Mouse (Mus musculus): ENCODE measurements around the gene Hspa2. TPM values are rescaled to one million over a fixed set of nuclear protein-coding genes. Genes with fewer than 3 reads are reported as not detected.

The Hspa2 gene
- polyA plus RNA-seq, 1 experiment = 1.3 TPM

- Histone ChIP-seq H3K4me1 (ENCODE audit: control insufficient read depth, insufficient read depth, insufficient read length, low read length) (peaks cover 13% of the 10 kb centered on the region; the same call in 1 of the 2 replicates), H3K27ac (replicated peaks; ENCODE audit: low read depth, low read length) (peak overlapping the region; percentile 93), H3K4me3 (ENCODE audit: insufficient read depth, low read depth, low read length) (peak overlapping the region; percentile 86)
Observed at GRCm38 (mm10) chr12:76402991-76403885, 738 bp upstream of the Hspa2 start.

- peaks cover 13% of the 10 kb centered on the region; the same call in 1 of the 2 replicates for H3K4me1 ChIP-seq (ENCODE audit: control insufficient read depth, insufficient read depth, insufficient read length, low read length)
- H3K27ac ChIP-seq (replicated peaks; ENCODE audit: low read depth, low read length) = no peak overlapping the region
- peak overlapping the region; percentile 86 for H3K4me3 ChIP-seq (ENCODE audit: insufficient read depth, low read depth, low read length)
Observed at GRCm38 (mm10) chr12:76404836-76405182, 833 bp downstream of the Hspa2 start.

GRCm38 (mm10) chr12:76405183-76405970, 1.4 kb downstream of the Hspa2 start:
- Histone ChIP-seq H3K4me3 (ENCODE audit: insufficient read depth, low read depth, low read length) (peak overlapping the region; percentile 86), H3K4me1 (ENCODE audit: control insufficient read depth, insufficient read depth, insufficient read length, low read length) (peaks cover 13% of the 10 kb centered on the region; the same call in 1 of the 2 replicates), H3K27ac (replicated peaks; ENCODE audit: low read depth, low read length) (no peak overlapping the region)

GRCm38 (mm10) chr12:76405971-76406370, 2.0 kb downstream of the Hspa2 start:
- Histone ChIP-seq H3K27ac (replicated peaks; ENCODE audit: low read depth, low read length) (no peak overlapping the region), H3K4me3 (ENCODE audit: insufficient read depth, low read depth, low read length) (peak overlapping the region; percentile 86), H3K4me1 (ENCODE audit: control insufficient read depth, insufficient read depth, insufficient read length, low read length) (peaks cover 13% of the 10 kb centered on the region; the same call in 1 of the 2 replicates)

- Histone ChIP-seq H3K27ac (replicated peaks; ENCODE audit: low read depth, low read length) (no peak overlapping the region), H3K4me3 (ENCODE audit: insufficient read depth, low read depth, low read length) (no peak overlapping the region), H3K4me1 (ENCODE audit: control insufficient read depth, insufficient read depth, insufficient read length, low read length) (peaks cover 13% of the 10 kb centered on the region; the same call in 1 of the 2 replicates)
Observed at GRCm38 (mm10) chr12:76407184-76407583, 3.2 kb downstream of the Hspa2 start.

- Histone ChIP-seq H3K4me1 (ENCODE audit: control insufficient read depth, insufficient read depth, insufficient read length, low read length) (peaks cover 13% of the 10 kb centered on the region; the same call in 1 of the 2 replicates), H3K27ac (replicated peaks; ENCODE audit: low read depth, low read length) (no peak overlapping the region), H3K4me3 (ENCODE audit: insufficient read depth, low read depth, low read length) (no peak overlapping the region)
Observed at GRCm38 (mm10) chr12:76409166-76409565, 5.2 kb downstream of the Hspa2 start.

GRCm38 (mm10) chr12:76415383-76416010, 11.5 kb downstream of the Hspa2 start:
- H3K4me3 ChIP-seq (ENCODE audit: insufficient read depth, low read depth, low read length) = no peak overlapping the region
- H3K27ac ChIP-seq (replicated peaks; ENCODE audit: low read depth, low read length) = no peak overlapping the region
- peaks cover 3% of the 10 kb centered on the region; the same call in 1 of the 2 replicates for H3K4me1 ChIP-seq (ENCODE audit: control insufficient read depth, insufficient read depth, insufficient read length, low read length)

- Histone ChIP-seq H3K4me3 (ENCODE audit: insufficient read depth, low read depth, low read length) (peak within 1 kb of the TSS; percentile 41), H3K4me1 (ENCODE audit: control insufficient read depth, insufficient read depth, insufficient read length, low read length) (peaks cover 3% of the 10 kb centered on the region; the same call in 1 of the 2 replicates), H3K27ac (replicated peaks; ENCODE audit: low read depth, low read length) (no peak within 1 kb of the TSS)
Observed at GRCm38 (mm10) chr12:76417433-76417854, 13.5 kb downstream of the Hspa2 start, which contains the start of gene Ppp1r36. TSS of gene Ppp1r36 (plus strand) at chr12:76417538.

GRCm38 (mm10) chr12:76418346-76418745, 14.4 kb downstream of the Hspa2 start:
- Histone ChIP-seq H3K4me3 (ENCODE audit: insufficient read depth, low read depth, low read length) (no peak overlapping the region), H3K27ac (replicated peaks; ENCODE audit: low read depth, low read length) (no peak overlapping the region), H3K4me1 (ENCODE audit: control insufficient read depth, insufficient read depth, insufficient read length, low read length) (peaks cover 3% of the 10 kb centered on the region; the same call in 1 of the 2 replicates)

- H3K4me3 ChIP-seq (ENCODE audit: insufficient read depth, low read depth, low read length) = no peak overlapping the region
- H3K4me1 ChIP-seq (ENCODE audit: control insufficient read depth, insufficient read depth, insufficient read length, low read length) = peaks cover 1% of the 10 kb centered on the region; the same call in 1 of the 2 replicates
- H3K27ac ChIP-seq (replicated peaks; ENCODE audit: low read depth, low read length) = no peak overlapping the region
Observed at GRCm38 (mm10) chr12:76425256-76425655, 21.3 kb downstream of the Hspa2 start.

GRCm38 (mm10) chr12:76427546-76427945, 23.6 kb downstream of the Hspa2 start:
- H3K4me1 ChIP-seq (ENCODE audit: control insufficient read depth, insufficient read depth, insufficient read length, low read length) = peaks cover 3% of the 10 kb centered on the region; the same call in 1 of the 2 replicates
- no peak overlapping the region for H3K27ac ChIP-seq (replicated peaks; ENCODE audit: low read depth, low read length)
- no peak overlapping the region for H3K4me3 ChIP-seq (ENCODE audit: insufficient read depth, low read depth, low read length)

- no peak overlapping the region for H3K4me3 ChIP-seq (ENCODE audit: insufficient read depth, low read depth, low read length)
- peak overlapping the region; percentile 72 for H3K27ac ChIP-seq (replicated peaks; ENCODE audit: low read depth, low read length)
- peaks cover 3% of the 10 kb centered on the region for H3K4me1 ChIP-seq (ENCODE audit: control insufficient read depth, insufficient read depth, insufficient read length, low read length)
Observed at GRCm38 (mm10) chr12:76430879-76431406, 27.0 kb downstream of the Hspa2 start.

- no peak overlapping the region for H3K4me3 ChIP-seq (ENCODE audit: insufficient read depth, low read depth, low read length)
- peaks cover 3% of the 10 kb centered on the region for H3K4me1 ChIP-seq (ENCODE audit: control insufficient read depth, insufficient read depth, insufficient read length, low read length)
- peak overlapping the region; percentile 72 for H3K27ac ChIP-seq (replicated peaks; ENCODE audit: low read depth, low read length)
Observed at GRCm38 (mm10) chr12:76431431-76431830, 27.5 kb downstream of the Hspa2 start.

GRCm38 (mm10) chr12:76434111-76434510, 30.1 kb downstream of the Hspa2 start:
- Histone ChIP-seq H3K4me1 (ENCODE audit: control insufficient read depth, insufficient read depth, insufficient read length, low read length) (peaks cover 3% of the 10 kb centered on the region), H3K27ac (replicated peaks; ENCODE audit: low read depth, low read length) (no peak overlapping the region), H3K4me3 (ENCODE audit: insufficient read depth, low read depth, low read length) (no peak overlapping the region)

Data from brown adipose tissue, adult 24 weeks (tissue).